Comparison of ENCODE assay signal across 15 mouse cellular contexts in genomic region chr1:59383049-59383610, GRCm38 (mm10).
DNase-seq lines count a peak whose midpoint lies in the region; ATAC-seq and TF ChIP-seq lines count a peak whose summit lies in the region.
"Had no signal": no experiment of that assay in that cellular context is flagged by ENCODE, and none has a peak within 500 bp of the region (broad histone marks: within the 10 kb centered on the region; RNA-seq: fewer than 3 reads in every experiment).

No protein-coding gene starts in this region.

- H3K27ac ChIP-seq in liver, adult 2 months (replicated peaks; ENCODE audit: insufficient read depth, low read depth, low read length) = peak overlapping the region; percentile 68
- H3K27ac ChIP-seq in limb, embryonic 12.5 days = 0 out of 2 replicates have a peak overlapping the region, but pooled peaks have one; percentile 4
- H3K27ac ChIP-seq in midbrain, embryonic 14.5 days (replicated peaks; ENCODE audit: low read depth, low read length) = no peak overlapping the region
- H3K27ac ChIP-seq: hindbrain, embryonic 10.5 days; midbrain, embryonic 13.5 days; stomach, postnatal 0 days had no signal

- H3K36me3 ChIP-seq in liver, adult 2 months (ENCODE audit: control insufficient read depth, insufficient read depth, low read length) = no peaks in the 10 kb centered on the region
- H3K36me3 ChIP-seq in limb, embryonic 12.5 days = no peaks in the 10 kb centered on the region
- H3K36me3 ChIP-seq in midbrain, embryonic 14.5 days (ENCODE audit: control insufficient read depth, insufficient read depth, low read length) = no peaks in the 10 kb centered on the region
- H3K36me3 ChIP-seq: hindbrain, embryonic 10.5 days; midbrain, embryonic 13.5 days had no signal

- no peak overlapping the region for H3K4me2 ChIP-seq in limb, embryonic 12.5 days
- no peak overlapping the region for H3K4me2 ChIP-seq in midbrain, embryonic 14.5 days (ENCODE audit: low read length)
- H3K4me2 ChIP-seq: lung, embryonic 14.5 days; midbrain, embryonic 13.5 days had no signal

- peak; percentile 92 for DNase-seq in liver, adult 2 months (ENCODE audit: extremely low read depth, low read depth, low spot score)
- no peak for DNase-seq in liver
- peak; percentile 98 for DNase-seq in gonadal fat pad, adult 2 months (ENCODE audit: low read depth)
- peak; percentile 10 for DNase-seq in skeletal muscle tissue, adult 2 months (ENCODE audit: low read depth, low spot score)
- DNase-seq in kidney, adult 11 months = no peak
- no peak for DNase-seq in midbrain, embryonic 14.5 days
- DNase-seq: cerebellum, postnatal 36 days; gastrocnemius, postnatal 14 days; lung, embryonic 14.5 days; thymus, postnatal 25 days had no signal

- TF ChIP-seq POLR2A in liver, adult 2 months (IDR thresholded peaks at IDR 0.05; ENCODE audit: extremely low read depth, insufficient read depth, low read length) = no peak

- H3K79me2 ChIP-seq in liver, adult 2 months (ENCODE audit: control insufficient read depth, insufficient read depth, low read length) = no peaks in the 10 kb centered on the region

- no peak for ATAC-seq in limb, embryonic 12.5 days (ENCODE audit: insufficient number of reproducible peaks, insufficient read depth, low FRiP score, low TSS enrichment, low read depth)
- ATAC-seq in midbrain, embryonic 14.5 days (ENCODE audit: low FRiP score, low TSS enrichment) = no peak
- ATAC-seq: inflammation-experienced regulatory T-cells, adult 6 months; midbrain, embryonic 13.5 days had no signal

- H3K4me1 ChIP-seq in liver, adult 2 months (ENCODE audit: control insufficient read depth, insufficient read depth, low read length) = peaks cover 24% of the 10 kb centered on the region
- peaks cover 12% of the 10 kb centered on the region; the same call in 1 of the 2 replicates for H3K4me1 ChIP-seq in limb, embryonic 12.5 days (replicated peaks)
- H3K4me1 ChIP-seq in midbrain, embryonic 14.5 days (ENCODE audit: control insufficient read depth, insufficient read depth, low read length) = no peaks in the 10 kb centered on the region

- no peak overlapping the region for H3K4me3 ChIP-seq in liver, adult 2 months (ENCODE audit: insufficient read depth, low read depth, low read length)
- no peak overlapping the region for H3K4me3 ChIP-seq in limb, embryonic 12.5 days (replicated peaks)
- no peak overlapping the region for H3K4me3 ChIP-seq in midbrain, embryonic 14.5 days (replicated peaks; ENCODE audit: low read depth, low read length)
- H3K4me3 ChIP-seq: hindbrain, embryonic 10.5 days; midbrain, embryonic 13.5 days had no signal

- H3K27me3 ChIP-seq in liver, adult 2 months (ENCODE audit: control insufficient read depth, insufficient read depth, low read length) = no peaks in the 10 kb centered on the region
- no peaks in the 10 kb centered on the region for H3K27me3 ChIP-seq in limb, embryonic 12.5 days
- H3K27me3 ChIP-seq in midbrain, embryonic 14.5 days (ENCODE audit: control insufficient read depth, insufficient read depth, low read length) = no peaks in the 10 kb centered on the region

- no peak for TF ChIP-seq CTCF in liver, adult 2 months (IDR thresholded peaks at IDR 0.05; ENCODE audit: low read depth, low read length)

- H3K9me3 ChIP-seq in limb, embryonic 12.5 days = no peaks in the 10 kb centered on the region
- H3K9me3 ChIP-seq in midbrain, embryonic 14.5 days (ENCODE audit: control insufficient read depth, low read length) = no peaks in the 10 kb centered on the region
- H3K9me3 ChIP-seq: hindbrain, embryonic 10.5 days; midbrain, embryonic 13.5 days had no signal

- WGBS in liver, adult 2 months = 21% methylated on average over 6 of the region's 6 CpGs
- WGBS in limb, embryonic 12.5 days = 53% methylated on average over 6 of the region's 6 CpGs
- 65% methylated on average over 6 of the region's 6 CpGs for WGBS in midbrain, embryonic 14.5 days

- H3K9ac ChIP-seq in liver, adult 2 months (ENCODE audit: low read depth, low read length) = no peak overlapping the region
- H3K9ac ChIP-seq in limb, embryonic 12.5 days (replicated peaks) = no peak overlapping the region
- H3K9ac ChIP-seq in midbrain, embryonic 14.5 days (replicated peaks; ENCODE audit: low read length) = no peak overlapping the region
- H3K9ac ChIP-seq: lung, embryonic 14.5 days; midbrain, embryonic 13.5 days had no signal

Comparison
In these comparisons a context has a peak if more than half of its experiments do, and no peak if none do; other contexts are left out.
1. DNase-seq: peak in liver, adult 2 months (single experiment), gonadal fat pad, adult 2 months (single experiment) and skeletal muscle tissue, adult 2 months (single experiment); none in liver (single experiment), kidney, adult 11 months (single experiment) and midbrain, embryonic 14.5 days (single experiment).